Mouse (Mus musculus): ENCODE results near the gene Ankef1. TPM values are rescaled to one million over a fixed set of nuclear protein-coding genes. Genes with fewer than 3 reads are reported as not detected.

The Ankef1 gene
- total and polyA plus RNA-seq, 3 experiments = not detected

GRCm38 (mm10) chr2:136511756-136512155 lies 10.0 kb downstream of the Ankef1 start:
- TF ChIP-seq JUN (IDR thresholded peaks at IDR 0.05; ENCODE audit: insufficient read depth, low read depth, low read length) (no peak), JUND (conservative IDR thresholded peaks at IDR 0.05; ENCODE audit: low read depth, low read length) (no peak), ELF1 (IDR thresholded peaks at IDR 0.05; ENCODE audit: low read depth, low read length) (no peak), CTCF (conservative IDR thresholded peaks at IDR 0.05 in 1 of 2, IDR thresholded peaks at IDR 0.05 in 1 of 2; ENCODE audit: low read depth in 2 of 2, low read length in 2 of 2) (no peak), BHLHE40 (IDR thresholded peaks at IDR 0.05; ENCODE audit: low read depth, low read length) (no peak), MAX (IDR thresholded peaks at IDR 0.05; ENCODE audit: low read length) (no peak), ETS1 (conservative IDR thresholded peaks at IDR 0.05; ENCODE audit: low read depth, low read length) (no peak), POLR2A (IDR thresholded peaks at IDR 0.05; ENCODE audit: low read depth, low read length) (no peak), UBTF (IDR thresholded peaks at IDR 0.05; ENCODE audit: low read depth, low read length) (no peak)
- peaks cover 12% of the 10 kb centered on the region for H3K9me3 ChIP-seq (replicated peaks; ENCODE audit: low read length)
- H3K79me2 ChIP-seq (replicated peaks; ENCODE audit: control insufficient read depth, extremely low read depth, insufficient read depth, poor library complexity, severe bottlenecking) = no peaks in the 10 kb centered on the region
- dilution Hi-C loops (cut with MboI; ENCODE audit: extremely low pct_ligation_motif_present, extremely low pct_unique_long_range_greater_than_20kb, low sequenced_read_pairs) = no loop called here
- H3K36me3 ChIP-seq (replicated peaks in 1 of 2; ENCODE audit: control insufficient read depth in 1 of 2, insufficient read depth in 1 of 2, low read length in 1 of 2) = no peaks in the 10 kb centered on the region
- no peaks in the 10 kb centered on the region for H3K4me1 ChIP-seq (ENCODE audit: control insufficient read depth in 1 of 2, insufficient read depth in 2 of 2)
- no peak overlapping the region for H3K27ac ChIP-seq (ENCODE audit: insufficient read depth, low read depth)
- in situ Hi-C loops (cut with MboI; ENCODE audit: low pct_ligation_motif_present, low pct_unique_long_range_greater_than_20kb, low sequenced_read_pairs) = no loop called here
- H3K4me2 ChIP-seq (ENCODE audit: insufficient read depth, low read depth, poor library complexity, severe bottlenecking) = no peak overlapping the region
- no peak overlapping the region for H3K4me3 ChIP-seq (replicated peaks in 1 of 3; ENCODE audit: low read depth in 2 of 3, low read length in 2 of 3, poor library complexity in 1 of 3)
- no peak overlapping the region for H3K9ac ChIP-seq (ENCODE audit: insufficient read depth, low read depth)
- DNase-seq (ENCODE audit: extremely low read depth) = no peak
- no peaks in the 10 kb centered on the region for H3K27me3 ChIP-seq (replicated peaks)

GRCm38 (mm10) chr2:136512802-136513201 lies 11.1 kb downstream of the Ankef1 start:
- no peak overlapping the region for H3K4me3 ChIP-seq (replicated peaks in 1 of 3; ENCODE audit: low read depth in 2 of 3, low read length in 2 of 3, poor library complexity in 1 of 3)
- no peaks in the 10 kb centered on the region for H3K79me2 ChIP-seq (replicated peaks; ENCODE audit: control insufficient read depth, extremely low read depth, insufficient read depth, poor library complexity, severe bottlenecking)
- TF ChIP-seq CTCF (conservative IDR thresholded peaks at IDR 0.05 in 1 of 2, IDR thresholded peaks at IDR 0.05 in 1 of 2; ENCODE audit: low read depth in 2 of 2, low read length in 2 of 2) (no peak), CHD2 (IDR thresholded peaks at IDR 0.05; ENCODE audit: low read length) (no peak), ZMIZ1 (IDR thresholded peaks at IDR 0.05; ENCODE audit: low read depth, low read length) (no peak), JUND (conservative IDR thresholded peaks at IDR 0.05; ENCODE audit: low read depth, low read length) (no peak)
- no peak overlapping the region for H3K27ac ChIP-seq (ENCODE audit: insufficient read depth, low read depth)
- no peaks in the 10 kb centered on the region for H3K27me3 ChIP-seq (replicated peaks)
- peaks cover 12% of the 10 kb centered on the region for H3K9me3 ChIP-seq (replicated peaks; ENCODE audit: low read length)
- no peak overlapping the region for H3K9ac ChIP-seq (ENCODE audit: insufficient read depth, low read depth)
- H3K4me2 ChIP-seq (ENCODE audit: insufficient read depth, low read depth, poor library complexity, severe bottlenecking) = no peak overlapping the region
- in situ Hi-C loops (cut with MboI; ENCODE audit: low pct_ligation_motif_present, low pct_unique_long_range_greater_than_20kb, low sequenced_read_pairs) = no loop called here
- no peaks in the 10 kb centered on the region for H3K36me3 ChIP-seq (replicated peaks in 1 of 2; ENCODE audit: control insufficient read depth in 1 of 2, insufficient read depth in 1 of 2, low read length in 1 of 2)
- H3K4me1 ChIP-seq (ENCODE audit: control insufficient read depth in 1 of 2, insufficient read depth in 2 of 2) = no peaks in the 10 kb centered on the region
- dilution Hi-C loops (cut with MboI; ENCODE audit: extremely low pct_ligation_motif_present, extremely low pct_unique_long_range_greater_than_20kb, low sequenced_read_pairs) = no loop called here
- DNase-seq (ENCODE audit: extremely low read depth) = no peak

GRCm38 (mm10) chr2:136513806-136514205 lies 12.1 kb downstream of the Ankef1 start:
- dilution Hi-C loops (cut with MboI; ENCODE audit: extremely low pct_ligation_motif_present, extremely low pct_unique_long_range_greater_than_20kb, low sequenced_read_pairs) = no loop called here

More at GRCm38 (mm10) chr2:136513806-136514205, 12.1 kb downstream of the Ankef1 start:
- no peak for DNase-seq (ENCODE audit: extremely low read depth)
- H3K4me2 ChIP-seq (ENCODE audit: insufficient read depth, low read depth, poor library complexity, severe bottlenecking) = no peak overlapping the region
- H3K9me3 ChIP-seq (replicated peaks; ENCODE audit: low read length) = peaks cover 12% of the 10 kb centered on the region
- no peaks in the 10 kb centered on the region for H3K79me2 ChIP-seq (replicated peaks; ENCODE audit: control insufficient read depth, extremely low read depth, insufficient read depth, poor library complexity, severe bottlenecking)
- TF ChIP-seq JUND (conservative IDR thresholded peaks at IDR 0.05; ENCODE audit: low read depth, low read length) (no peak), SIN3A (IDR thresholded peaks at IDR 0.05; ENCODE audit: low read length) (no peak), TBP (conservative IDR thresholded peaks at IDR 0.05; ENCODE audit: low read depth, low read length) (no peak), NRF1 (IDR thresholded peaks at IDR 0.05; ENCODE audit: low read depth, low read length) (no peak), ZMIZ1 (IDR thresholded peaks at IDR 0.05; ENCODE audit: low read depth, low read length) (no peak), POLR2A (IDR thresholded peaks at IDR 0.05; ENCODE audit: low read depth, low read length) (no peak), GABPA (IDR thresholded peaks at IDR 0.05; ENCODE audit: insufficient replicate concordance, low read depth, low read length) (no peak), ZNF384 (IDR thresholded peaks at IDR 0.05; ENCODE audit: low read depth, low read length) (no peak), USF2 (conservative IDR thresholded peaks at IDR 0.05; ENCODE audit: low read depth, low read length) (no peak), JUN (IDR thresholded peaks at IDR 0.05; ENCODE audit: insufficient read depth, low read depth, low read length) (no peak)
- no peak overlapping the region for H3K9ac ChIP-seq (ENCODE audit: insufficient read depth, low read depth)
- H3K36me3 ChIP-seq (replicated peaks in 1 of 2; ENCODE audit: control insufficient read depth in 1 of 2, insufficient read depth in 1 of 2, low read length in 1 of 2) = no peaks in the 10 kb centered on the region
- H3K27ac ChIP-seq (ENCODE audit: insufficient read depth, low read depth) = no peak overlapping the region
- H3K27me3 ChIP-seq (replicated peaks) = no peaks in the 10 kb centered on the region
- no peaks in the 10 kb centered on the region for H3K4me1 ChIP-seq (ENCODE audit: control insufficient read depth in 1 of 2, insufficient read depth in 2 of 2)
- no peak overlapping the region for H3K4me3 ChIP-seq (replicated peaks in 1 of 3; ENCODE audit: low read depth in 2 of 3, low read length in 2 of 3, poor library complexity in 1 of 3)
- in situ Hi-C loops (cut with MboI; ENCODE audit: low pct_ligation_motif_present, low pct_unique_long_range_greater_than_20kb, low sequenced_read_pairs) = no loop called here
